Mouse (Mus musculus): ENCODE data around the gene Cd244a.

Gene Cd244a

DNA sequence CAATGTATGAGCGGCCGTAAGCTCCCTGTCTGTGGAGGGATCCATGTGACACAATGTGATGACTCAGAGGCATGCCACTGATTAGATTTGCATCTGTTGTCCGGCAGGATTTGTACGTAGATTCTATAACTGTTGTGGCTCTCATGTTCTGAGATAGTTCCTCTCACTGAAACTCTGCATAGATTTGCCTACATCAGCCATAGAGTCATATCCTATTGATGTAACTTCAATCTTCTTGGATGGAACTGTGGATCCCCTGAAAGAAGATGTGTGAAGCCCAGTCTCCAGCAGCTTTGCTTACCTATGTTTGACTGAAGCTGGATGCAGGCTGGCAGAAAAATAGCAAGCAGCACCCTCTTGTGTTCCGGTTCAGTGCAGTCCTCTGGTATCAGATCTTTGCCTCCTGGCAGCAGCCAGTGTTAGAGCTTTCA is 99.6 kb downstream of the Cd244a start:
- DNase-seq: no peak

Measured in retina, postnatal 1 day (tissue).